In genomic region chr1:61402339-61402738, GRCm38 (mm10) we compare ENCODE assay signal across 10 mouse cellular contexts.
DNase-seq lines count a peak whose midpoint lies in the region; ATAC-seq and TF ChIP-seq lines count a peak whose summit lies in the region.
"Had no signal": no experiment of that assay in that cellular context is flagged by ENCODE, and none has a peak within 500 bp of the region (broad histone marks: within the 10 kb centered on the region; RNA-seq: fewer than 3 reads in every experiment).

No protein-coding gene starts in this region.

- peak overlapping the region; percentile 37 for H3K4me3 ChIP-seq in heart, embryonic 16.5 days (ENCODE audit: low read length)
- 0 out of 2 replicates have a peak overlapping the region, but pooled peaks have one; percentile 6 for H3K4me3 ChIP-seq in forebrain, embryonic 14.5 days (ENCODE audit: low read depth, low read length)
- H3K4me3 ChIP-seq in liver, embryonic 12.5 days = no peak overlapping the region
- no peak overlapping the region for H3K4me3 ChIP-seq in cerebellum, adult 2 months (replicated peaks; ENCODE audit: insufficient read depth, low read depth, low read length)

- no peaks in the 10 kb centered on the region for H3K36me3 ChIP-seq in heart, embryonic 16.5 days (ENCODE audit: control insufficient read depth, insufficient read depth)
- no peaks in the 10 kb centered on the region for H3K36me3 ChIP-seq in forebrain, embryonic 14.5 days (ENCODE audit: control insufficient read depth, insufficient read depth, low read length)
- H3K36me3 ChIP-seq in liver, embryonic 12.5 days = no peaks in the 10 kb centered on the region

- no peaks in the 10 kb centered on the region for H3K4me1 ChIP-seq in heart, embryonic 16.5 days (ENCODE audit: control insufficient read depth, insufficient read depth, low read length)
- H3K4me1 ChIP-seq in forebrain, embryonic 14.5 days (ENCODE audit: control insufficient read depth, insufficient read depth, low read length) = peaks cover 5% of the 10 kb centered on the region; the same call in 1 of the 2 replicates
- peaks cover 6% of the 10 kb centered on the region; the same call in 1 of the 2 replicates for H3K4me1 ChIP-seq in liver, embryonic 12.5 days
- no peaks in the 10 kb centered on the region for H3K4me1 ChIP-seq in cerebellum, adult 2 months (ENCODE audit: control insufficient read depth, insufficient read depth, low read length)

- H3K4me2 ChIP-seq in heart, embryonic 16.5 days (ENCODE audit: low read depth, low read length) = peak overlapping the region; percentile 50
- H3K4me2 ChIP-seq in forebrain, embryonic 14.5 days (ENCODE audit: low read length) = peak overlapping the region; percentile 31
- peak overlapping the region; percentile 45 for H3K4me2 ChIP-seq in liver, embryonic 12.5 days

- H3K27me3 ChIP-seq in heart, embryonic 16.5 days (ENCODE audit: control insufficient read depth, insufficient read depth, low read length) = no peaks in the 10 kb centered on the region
- H3K27me3 ChIP-seq in forebrain, embryonic 14.5 days (replicated peaks; ENCODE audit: control insufficient read depth, insufficient read depth, low read length) = no peaks in the 10 kb centered on the region
- no peaks in the 10 kb centered on the region for H3K27me3 ChIP-seq in liver, embryonic 12.5 days (replicated peaks)
- H3K27me3 ChIP-seq in cerebellum, adult 2 months (ENCODE audit: control insufficient read depth, insufficient read depth, low read length) = no peaks in the 10 kb centered on the region

- no peak for TF ChIP-seq CTCF in cerebellum, adult 2 months (IDR thresholded peaks at IDR 0.05; ENCODE audit: borderline replicate concordance, insufficient read depth, low read depth, low read length)

- H3K9ac ChIP-seq in heart, embryonic 16.5 days (ENCODE audit: low read length) = no peak overlapping the region
- H3K9ac ChIP-seq in forebrain, embryonic 14.5 days (ENCODE audit: low read length) = no peak overlapping the region
- no peak overlapping the region for H3K9ac ChIP-seq in liver, embryonic 12.5 days

- TF ChIP-seq POLR2A in cerebellum, adult 2 months (IDR thresholded peaks at IDR 0.05; ENCODE audit: borderline replicate concordance, insufficient read depth, low read length) = no peak

- no peak for DNase-seq in heart, adult 8-10 months (ENCODE audit: low spot score)
- DNase-seq in forebrain, embryonic 14.5 days (ENCODE audit: low spot score) = no peak
- no peak for DNase-seq in cerebellum, adult 2 months
- DNase-seq in frontal cortex, postnatal 36 days (ENCODE audit: low spot score in 2 of 2) = no peak
- no peak for DNase-seq in adrenal gland, postnatal 10 days
- DNase-seq: gastrocnemius, postnatal 14 days; kidney, postnatal 14 days had no signal

- ATAC-seq in heart, embryonic 16.5 days (replicated peaks; ENCODE audit: extremely low read depth, insufficient read depth, low FRiP score) = no peak
- peak; percentile 19 for ATAC-seq in activated CD4-positive, CD25-positive, alpha-beta regulatory T cell, adult 4 months
- no peak for ATAC-seq in forebrain, embryonic 14.5 days
- no peak for ATAC-seq in liver, embryonic 12.5 days

- WGBS in heart, embryonic 16.5 days = 43% methylated on average over 8 of the region's 8 CpGs
- 41% methylated on average over 8 of the region's 8 CpGs for WGBS in forebrain, embryonic 14.5 days
- 27% methylated on average over 8 of the region's 8 CpGs for WGBS in liver, embryonic 12.5 days (ENCODE audit: insufficient replicate concordance)
- 77% methylated on average over 8 of the region's 8 CpGs for WGBS in cerebellum, adult 2 months

- no peak overlapping the region for H3K27ac ChIP-seq in heart, embryonic 16.5 days (ENCODE audit: low read length)
- H3K27ac ChIP-seq in forebrain, embryonic 14.5 days (ENCODE audit: low read depth, low read length) = no peak overlapping the region
- no peak overlapping the region for H3K27ac ChIP-seq in liver, embryonic 12.5 days
- no peak overlapping the region for H3K27ac ChIP-seq in cerebellum, adult 2 months (ENCODE audit: insufficient read depth, low read length)

- no peaks in the 10 kb centered on the region for H3K9me3 ChIP-seq in heart, embryonic 16.5 days (replicated peaks; ENCODE audit: control insufficient read depth, low read length)
- H3K9me3 ChIP-seq in forebrain, embryonic 14.5 days (replicated peaks; ENCODE audit: control insufficient read depth, low read length) = no peaks in the 10 kb centered on the region
- H3K9me3 ChIP-seq in liver, embryonic 12.5 days (replicated peaks) = no peaks in the 10 kb centered on the region

Comparison
In these comparisons a context has a peak if more than half of its experiments do, and no peak if none do; other contexts are left out.
1. H3K4me3 ChIP-seq: peak in heart, embryonic 16.5 days (single experiment) and forebrain, embryonic 14.5 days (single experiment); none in liver, embryonic 12.5 days (single experiment) and cerebellum, adult 2 months (single experiment).
2. Peak in every context shown above with its lines, with median percentiles within 50 percentile points of each other: H3K4me2 ChIP-seq.